Mouse (Mus musculus) ovary, adult 18-20 months (tissue): Measurements from ENCODE around the gene Pnmal1.

Experiments used
- DNase-seq: peaks from one replicate; pipeline ENCODE4 v3.0.0; 2022; ENCODE audit warnings: low spot score, mixed read lengths

Pnmal1 gene

DNA sequence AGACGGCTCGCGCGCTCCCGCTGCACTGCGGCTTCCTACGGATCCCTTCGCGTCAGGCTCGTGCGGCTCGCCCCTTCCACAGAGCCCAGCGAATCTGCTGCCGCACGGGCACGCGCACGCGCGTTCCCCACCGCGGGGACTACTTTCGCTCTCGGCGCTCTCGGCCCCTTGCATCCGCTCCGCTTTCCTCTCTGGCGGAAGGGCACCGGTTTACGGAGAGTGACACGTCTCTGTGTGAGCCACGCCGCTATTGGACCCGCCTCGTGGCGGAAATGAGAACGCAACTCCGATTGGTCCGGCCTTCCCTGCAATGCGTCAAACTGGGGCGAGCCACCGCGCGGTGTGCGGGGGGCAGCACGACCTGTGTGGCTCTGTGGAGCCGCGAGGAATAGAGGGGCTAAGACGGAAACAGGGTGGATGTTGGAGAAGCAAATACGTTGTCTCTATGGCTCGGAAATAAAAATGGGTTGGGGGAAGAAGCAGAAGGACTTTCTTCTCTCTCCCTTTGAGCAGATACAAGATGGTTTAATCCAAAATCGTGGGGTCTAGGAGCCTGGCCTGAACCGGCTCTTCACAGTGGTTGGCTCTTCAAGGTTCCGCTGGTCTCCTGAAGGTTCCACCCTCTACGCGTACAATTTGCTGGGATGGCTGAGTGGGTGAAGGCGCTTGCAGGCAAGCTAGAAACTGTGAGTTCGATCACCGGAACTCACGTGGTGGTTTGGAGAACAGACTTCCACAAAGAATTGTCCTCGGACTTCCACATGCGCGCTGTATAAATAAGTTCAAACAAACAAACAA is 35.2 kb upstream of the Pnmal1 start, which contains the start of gene Calm3:
Gene Calm3, minus strand, starts transcription at position 78 of the 798 bp plus-strand sequence.
- peak; percentile 98 for DNase-seq

DNA sequence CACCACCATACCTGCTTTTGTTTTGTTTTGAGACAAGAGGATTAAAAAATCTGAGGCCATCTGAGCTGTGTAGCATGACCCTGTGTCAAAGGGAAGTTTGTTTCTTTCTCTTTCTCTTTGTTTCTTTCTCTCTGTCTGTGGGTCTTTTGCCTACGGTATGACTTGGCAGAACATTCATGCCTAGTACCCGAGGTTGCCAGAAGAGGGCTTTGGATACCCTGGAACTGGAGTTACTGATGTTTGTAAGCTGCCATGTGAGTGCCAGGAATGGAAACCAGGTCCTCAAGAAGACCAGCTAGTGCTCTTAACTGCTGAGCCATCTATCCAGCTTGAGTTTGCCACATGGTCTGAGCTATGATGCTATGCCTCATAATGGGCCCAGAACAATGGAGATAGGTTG is 31.1 kb upstream of the Pnmal1 start:
- no peak for DNase-seq

DNA sequence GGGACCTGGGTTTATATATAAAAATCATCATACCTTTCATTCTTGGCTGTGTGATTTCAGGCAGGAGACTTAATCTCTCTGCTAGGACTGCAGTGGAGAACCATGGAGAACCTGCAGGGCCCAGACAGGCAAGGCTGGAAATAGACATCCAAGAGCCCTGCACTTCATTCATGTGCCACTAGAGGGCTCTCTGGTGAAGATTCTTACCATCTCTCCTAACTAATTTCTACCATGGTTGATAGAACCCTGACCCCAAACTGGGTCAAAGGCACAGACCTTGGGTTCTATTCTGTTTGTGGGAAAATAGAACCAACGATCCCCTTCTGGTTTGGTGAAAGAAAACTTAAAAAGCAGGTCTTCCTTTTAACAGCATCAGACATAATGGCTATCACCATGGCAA is 28.6 kb upstream of the Pnmal1 start:
- DNase-seq: no peak

DNA sequence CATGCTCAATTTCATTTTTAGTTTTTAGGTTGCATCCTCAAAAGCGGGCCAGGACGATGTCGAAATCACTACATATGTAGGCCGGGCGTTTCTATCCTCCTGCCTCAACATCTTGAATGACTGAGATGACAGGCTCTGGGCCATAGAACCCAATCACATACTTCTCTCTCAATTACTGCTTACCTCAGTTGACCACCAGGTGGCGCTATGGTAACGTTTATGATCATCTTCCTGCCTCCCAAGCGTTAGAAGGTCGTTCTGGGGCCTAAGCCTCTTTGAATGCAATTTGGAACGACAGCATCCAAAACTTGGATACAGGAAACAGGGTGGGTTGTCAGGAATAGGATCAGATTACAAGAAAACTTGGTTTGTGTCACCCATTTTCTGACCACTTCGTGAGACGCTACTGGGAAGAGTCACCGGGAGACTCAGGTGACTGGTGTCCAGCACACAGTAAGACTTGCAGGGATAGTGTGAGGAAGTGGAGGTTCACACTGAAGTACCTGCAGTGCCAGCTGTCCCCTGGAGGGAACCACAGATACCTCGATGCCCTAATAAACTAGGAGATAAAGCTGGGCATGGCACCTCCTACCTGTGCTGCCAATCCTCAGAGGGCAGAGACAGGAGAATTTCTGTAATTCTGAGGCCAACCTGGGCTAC is 27.4 kb upstream of the Pnmal1 start:
- DNase-seq: no peak

DNA sequence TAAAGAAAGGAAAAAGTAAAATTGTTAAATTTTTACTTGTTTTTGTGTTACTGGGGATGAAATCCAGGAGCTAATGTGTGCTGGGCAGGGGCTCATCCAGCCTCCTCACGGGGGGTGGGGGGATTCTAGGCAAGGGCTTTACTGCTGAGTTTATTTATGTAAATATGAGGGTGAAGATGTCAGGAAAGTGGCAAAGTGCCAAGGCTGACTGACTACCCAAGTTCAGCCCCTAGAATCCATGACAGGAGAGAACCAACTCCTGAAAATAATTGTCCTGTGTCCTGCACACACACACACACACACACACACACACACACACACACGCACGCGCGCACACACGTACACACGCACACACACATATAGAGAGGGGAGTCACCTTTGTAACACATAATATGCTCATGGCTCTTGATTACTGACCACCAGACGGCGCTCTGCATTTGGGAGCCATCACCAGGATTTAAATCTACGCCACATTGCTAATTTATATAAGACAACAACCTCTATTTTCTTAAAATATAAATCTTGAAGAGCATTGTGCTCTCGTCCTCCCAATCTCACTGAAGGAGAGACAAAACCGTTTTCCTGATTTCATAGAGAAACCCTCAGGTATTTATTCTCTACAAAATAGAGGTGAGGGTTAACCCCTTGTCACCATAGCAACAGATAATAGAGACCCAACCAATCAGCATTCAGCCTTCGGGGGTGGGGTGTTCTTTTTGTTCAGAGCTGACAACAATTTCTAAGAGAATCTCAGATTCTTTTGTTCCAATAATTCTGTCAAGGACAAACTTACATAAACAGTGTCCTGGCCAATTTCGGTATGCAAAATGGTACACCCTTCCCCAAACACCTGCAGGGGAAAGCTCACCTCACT is 26.5 kb upstream of the Pnmal1 start:
- DNase-seq: no peak

DNA sequence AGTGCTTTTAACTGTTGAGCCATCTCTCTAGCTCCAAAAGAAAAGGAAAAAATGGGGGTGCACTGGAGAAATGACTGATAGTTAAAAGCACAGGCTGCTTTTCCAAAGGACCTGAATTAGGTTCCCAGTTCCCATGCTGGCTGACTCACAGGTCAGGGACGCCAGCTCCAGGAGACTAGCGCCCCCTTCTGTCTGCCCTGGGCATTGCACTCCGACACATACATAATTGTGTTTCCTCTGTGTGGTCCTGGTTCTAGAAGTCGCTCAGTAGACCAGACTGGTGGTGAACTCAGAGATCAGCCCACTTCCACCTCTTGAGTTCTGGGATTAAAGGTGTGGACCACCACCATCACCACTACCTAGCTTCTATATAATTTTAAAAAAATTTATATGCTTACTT is 22.2 kb upstream of the Pnmal1 start:
- no peak for DNase-seq

DNA sequence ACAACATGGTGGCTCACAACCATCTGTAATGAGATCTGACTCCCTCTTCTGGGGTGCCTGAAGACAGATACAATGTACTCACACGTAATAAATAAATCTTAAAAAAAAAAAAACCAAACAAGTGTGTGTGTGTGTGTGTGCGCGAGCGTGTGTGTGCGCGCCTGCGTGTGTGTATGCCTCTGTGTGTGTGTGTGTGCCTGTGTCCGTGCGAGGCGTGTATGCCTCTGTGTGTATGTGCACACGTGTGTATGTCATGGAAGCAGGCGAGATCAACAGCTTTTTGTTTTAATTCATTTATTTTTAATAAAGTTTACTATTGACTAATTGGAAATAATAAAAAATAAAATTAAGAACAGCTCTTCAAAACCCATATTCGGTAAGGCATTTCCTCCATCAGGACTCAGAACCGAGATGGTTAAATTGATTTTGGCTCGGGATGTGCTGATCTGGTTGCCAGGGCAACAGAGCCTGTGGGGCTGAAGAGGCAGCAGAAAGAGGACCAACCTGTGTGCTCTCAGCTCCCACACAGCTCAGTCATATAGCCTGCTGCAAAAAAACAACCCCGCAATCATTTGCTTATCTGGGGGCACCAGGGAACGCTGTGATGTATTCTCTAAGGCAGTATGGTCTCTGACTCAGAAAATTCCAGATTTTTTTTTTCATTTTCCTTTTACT is 21.2 kb upstream of the Pnmal1 start:
- no peak for DNase-seq

DNA sequence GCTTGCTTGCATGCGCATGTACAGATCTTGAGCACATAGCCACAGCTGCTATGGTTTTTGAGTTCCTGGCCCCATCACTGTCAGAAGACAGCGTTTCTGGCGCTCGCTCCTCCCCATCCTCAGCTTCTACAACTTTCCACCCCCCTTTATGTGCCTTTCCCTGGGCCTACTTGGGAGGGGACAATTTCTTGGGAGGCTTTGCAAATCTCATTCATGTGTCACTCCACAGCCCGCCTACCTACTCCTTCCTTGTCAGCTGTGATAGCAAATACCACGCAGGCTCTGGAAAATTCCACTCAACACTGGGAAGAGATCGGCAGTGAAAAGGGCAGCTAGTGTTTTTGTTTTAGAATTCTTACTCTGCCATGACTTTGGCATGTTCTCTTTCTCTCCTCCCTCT is 19.2 kb upstream of the Pnmal1 start:
- no peak for DNase-seq

DNA sequence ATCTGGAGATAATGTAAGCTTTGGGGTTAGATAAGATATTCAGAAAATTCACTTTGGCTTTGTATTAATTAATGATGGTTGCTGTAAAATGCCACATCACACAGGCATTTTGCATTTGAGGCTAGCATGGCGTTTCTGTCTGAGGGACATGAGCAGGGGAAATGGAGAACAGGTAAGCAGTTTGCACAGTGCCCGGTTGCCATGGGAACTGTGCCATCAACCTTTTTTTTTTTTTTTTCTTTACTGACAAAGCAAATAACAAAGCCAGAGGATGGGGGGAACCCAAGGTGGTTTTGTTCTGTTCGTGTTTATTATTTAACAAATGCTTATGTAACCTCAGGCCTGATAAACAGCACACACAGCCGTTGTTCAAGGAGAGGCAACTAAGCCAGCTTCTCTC is 16.6 kb upstream of the Pnmal1 start:
- DNase-seq: no peak

DNA sequence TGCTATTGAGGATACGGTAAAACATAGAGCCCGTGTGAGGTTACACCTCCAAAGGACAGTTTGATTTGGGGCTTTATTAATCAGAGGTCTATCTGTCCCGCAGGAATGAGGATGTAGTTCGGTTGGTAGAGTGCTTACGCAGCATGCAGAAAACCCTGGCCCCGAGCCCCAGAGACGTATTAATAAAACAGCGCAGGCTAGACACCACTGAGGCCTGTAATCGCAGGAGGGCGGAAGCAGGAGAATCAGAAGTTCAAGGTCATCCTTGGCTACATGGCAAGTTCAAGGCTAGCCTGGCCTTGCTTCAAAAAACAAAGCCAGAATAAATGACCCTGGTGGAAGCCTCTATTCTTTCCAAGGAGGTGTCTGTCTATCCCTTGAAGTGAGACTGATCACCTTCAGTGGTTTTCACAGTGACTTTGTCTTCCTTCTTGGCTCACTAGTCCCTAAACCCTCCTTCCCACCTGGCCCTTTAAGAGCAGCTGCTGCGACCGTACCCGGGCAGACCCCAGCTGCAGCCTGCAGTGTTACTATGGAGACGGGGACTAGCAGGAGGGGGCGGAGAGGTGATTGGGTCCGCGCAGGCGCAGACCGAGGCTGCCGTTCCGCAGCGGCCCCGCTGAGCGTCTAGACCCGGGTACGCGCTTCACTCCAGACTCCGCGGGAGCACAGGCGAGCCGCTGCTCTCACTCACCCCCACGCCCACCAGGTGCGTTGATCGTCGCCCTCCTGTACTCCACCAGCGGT is 15.2 kb upstream of the Pnmal1 start, which contains the start of gene Pnmal2:
Gene Pnmal2, plus strand, starts transcription at position 622 of the 747 bp plus-strand sequence.
- peak; percentile 89 for DNase-seq

DNA sequence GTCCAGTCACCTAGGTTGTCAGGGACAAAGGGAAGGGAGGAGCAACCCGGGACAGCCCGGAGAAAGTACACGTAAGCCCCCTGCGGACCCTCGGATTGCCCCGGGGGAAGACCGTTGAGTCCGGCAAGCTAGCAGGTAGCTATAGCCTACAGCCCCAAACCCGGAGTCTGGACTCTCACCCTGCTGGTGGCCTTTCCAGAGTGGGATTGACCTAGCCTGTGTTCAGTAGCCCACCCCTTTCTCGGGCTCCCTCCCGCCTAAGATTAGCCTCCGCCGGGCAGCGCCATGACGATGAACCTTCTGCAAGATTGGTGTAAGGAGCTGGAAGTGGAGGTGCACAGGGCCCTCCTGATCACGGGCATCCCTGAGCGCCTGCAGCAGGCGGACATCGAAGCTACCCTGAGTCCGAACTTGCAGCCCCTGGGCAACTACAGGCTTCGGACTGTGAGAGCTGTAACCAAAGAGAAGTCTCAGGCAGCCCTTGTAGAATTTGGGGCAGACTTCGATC is 14.6 kb upstream of the Pnmal1 start:
- DNase-seq: no peak

DNA sequence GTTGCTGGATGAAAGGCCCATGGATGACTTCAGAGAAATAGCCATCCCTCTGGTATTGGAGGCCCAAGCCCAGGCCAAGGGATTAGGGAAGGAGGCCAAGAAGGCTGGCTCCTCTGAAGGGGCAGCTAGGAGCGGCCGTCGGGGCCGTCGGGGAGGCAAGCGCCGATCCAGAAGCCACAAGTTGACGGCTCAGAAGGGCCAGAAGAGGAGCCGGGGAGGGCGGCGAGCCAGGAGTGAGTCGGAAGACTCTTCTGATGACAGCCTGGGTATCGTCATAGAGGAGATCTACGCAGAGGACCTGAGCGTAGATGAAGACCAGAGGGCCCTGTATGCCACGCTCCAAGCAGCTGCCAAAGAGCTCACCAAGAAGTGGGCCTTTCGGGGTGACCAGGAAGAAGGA is 14.1 kb upstream of the Pnmal1 start:
- DNase-seq: no peak

DNA sequence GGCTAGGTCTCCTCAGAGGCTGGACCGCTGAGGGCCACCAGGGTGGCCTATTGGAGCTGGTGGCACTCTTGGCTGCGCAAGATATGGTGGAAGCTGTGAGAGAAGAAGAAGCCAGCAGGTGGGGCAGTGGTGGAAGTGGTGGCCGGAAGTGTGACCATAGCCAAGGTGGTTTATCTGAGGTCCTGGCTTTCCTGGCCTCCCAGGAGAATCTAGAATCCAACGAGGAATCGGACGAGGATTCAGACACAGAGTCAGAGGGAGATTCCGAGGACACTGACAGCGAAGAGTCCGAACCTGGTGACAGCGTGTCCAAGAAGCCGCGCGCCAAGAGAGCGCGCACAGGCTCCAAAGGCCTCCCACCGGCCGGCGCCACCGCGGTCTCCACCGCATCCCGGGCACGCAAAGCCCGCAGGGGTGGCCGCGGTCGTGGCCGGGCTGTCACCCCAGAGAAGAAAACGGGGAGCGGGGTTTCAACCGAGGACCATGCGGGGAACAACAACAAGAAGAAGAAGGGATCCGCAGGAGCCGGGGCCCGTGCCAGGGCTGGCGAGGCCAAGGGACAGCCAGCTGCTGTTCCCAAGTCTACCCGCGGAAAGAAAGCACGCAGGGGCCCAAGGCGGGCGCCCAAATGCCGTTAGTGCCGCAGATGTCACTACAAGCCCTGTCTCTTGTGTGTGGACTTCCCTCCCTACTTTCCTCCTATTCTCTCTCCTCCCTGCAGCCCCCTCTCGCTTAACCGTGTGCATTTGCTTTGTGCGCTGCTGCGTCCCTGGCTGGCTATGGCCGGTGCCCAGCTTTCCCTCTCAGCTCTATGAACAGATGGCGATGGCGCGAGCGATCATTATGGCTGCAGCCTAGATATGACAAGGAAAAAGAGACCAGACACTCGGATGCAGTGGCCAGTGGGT is 12.8 kb upstream of the Pnmal1 start:
- DNase-seq: no peak

DNA sequence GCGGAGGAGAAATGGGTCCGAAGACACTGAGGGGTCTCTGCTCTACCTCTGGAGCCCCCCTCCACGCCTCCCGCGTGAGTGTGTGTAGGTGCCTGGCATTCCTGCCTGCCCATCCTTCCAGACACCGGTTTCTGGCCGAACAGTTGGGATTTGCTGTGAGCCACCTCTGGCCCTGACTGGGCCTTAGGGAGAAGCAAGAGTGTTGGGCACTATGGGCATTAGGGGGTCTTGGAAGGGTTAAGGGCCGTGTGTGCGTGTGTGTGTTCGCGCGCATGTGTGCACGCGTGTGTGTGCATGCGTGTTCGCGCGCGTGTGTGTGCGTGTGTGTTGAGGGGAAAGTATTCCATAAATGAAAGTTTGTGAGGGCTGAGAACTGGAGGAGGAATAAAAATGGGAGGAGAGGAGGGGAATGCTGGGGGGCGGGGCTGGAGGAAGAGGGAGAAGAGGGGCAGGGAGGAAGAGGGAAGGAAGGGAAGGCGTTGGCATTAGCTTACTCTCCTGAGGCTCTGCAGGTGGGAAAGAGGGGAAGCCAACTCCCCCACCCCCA is 12.1 kb upstream of the Pnmal1 start:
- DNase-seq: no peak

DNA sequence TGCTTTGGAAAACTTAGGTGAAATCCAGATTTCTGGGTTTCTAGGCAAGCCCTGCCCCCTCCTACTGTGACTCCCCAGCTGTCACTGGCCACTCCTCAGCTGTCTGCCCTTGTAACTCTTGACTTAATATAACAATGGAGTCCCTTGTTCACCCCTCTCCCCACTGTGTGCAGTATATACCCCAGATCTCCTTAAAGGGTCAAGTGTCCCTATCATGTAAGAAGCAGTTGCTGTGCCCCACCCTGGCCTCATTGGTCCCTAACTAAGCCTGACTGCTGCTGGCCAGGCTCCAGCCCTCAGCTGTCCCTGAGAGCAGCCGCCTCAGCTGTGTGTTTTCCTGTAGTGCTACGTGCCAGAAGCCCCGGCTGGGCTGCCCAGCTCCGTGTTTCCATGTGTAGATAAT is 11.5 kb upstream of the Pnmal1 start:
- no peak for DNase-seq

DNA sequence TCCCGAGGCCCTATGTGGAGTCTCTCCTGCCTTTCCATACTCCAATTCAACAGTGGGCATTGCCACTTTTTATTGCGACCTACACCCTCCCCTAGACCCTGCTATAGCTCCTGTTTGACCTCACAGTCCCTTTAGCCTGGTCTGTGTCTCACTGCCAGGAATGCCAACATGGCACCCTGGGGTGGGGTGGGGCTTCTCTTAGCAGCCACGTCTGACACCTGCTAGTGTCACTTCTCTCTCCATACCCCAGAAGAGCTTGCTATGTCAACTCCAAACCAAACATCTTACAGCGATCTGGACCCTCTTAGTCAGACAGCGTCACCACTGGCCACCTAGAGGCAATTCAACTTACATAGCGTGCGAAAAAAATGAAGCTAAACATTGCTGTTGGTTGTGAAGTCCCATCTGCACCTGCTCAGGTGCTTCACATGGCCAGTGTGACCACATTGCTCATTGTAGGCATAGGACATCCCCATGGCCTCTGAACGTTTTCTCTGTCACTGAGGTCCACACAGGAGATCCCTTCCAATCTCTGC is 10.5 kb upstream of the Pnmal1 start:
- DNase-seq: no peak

DNA sequence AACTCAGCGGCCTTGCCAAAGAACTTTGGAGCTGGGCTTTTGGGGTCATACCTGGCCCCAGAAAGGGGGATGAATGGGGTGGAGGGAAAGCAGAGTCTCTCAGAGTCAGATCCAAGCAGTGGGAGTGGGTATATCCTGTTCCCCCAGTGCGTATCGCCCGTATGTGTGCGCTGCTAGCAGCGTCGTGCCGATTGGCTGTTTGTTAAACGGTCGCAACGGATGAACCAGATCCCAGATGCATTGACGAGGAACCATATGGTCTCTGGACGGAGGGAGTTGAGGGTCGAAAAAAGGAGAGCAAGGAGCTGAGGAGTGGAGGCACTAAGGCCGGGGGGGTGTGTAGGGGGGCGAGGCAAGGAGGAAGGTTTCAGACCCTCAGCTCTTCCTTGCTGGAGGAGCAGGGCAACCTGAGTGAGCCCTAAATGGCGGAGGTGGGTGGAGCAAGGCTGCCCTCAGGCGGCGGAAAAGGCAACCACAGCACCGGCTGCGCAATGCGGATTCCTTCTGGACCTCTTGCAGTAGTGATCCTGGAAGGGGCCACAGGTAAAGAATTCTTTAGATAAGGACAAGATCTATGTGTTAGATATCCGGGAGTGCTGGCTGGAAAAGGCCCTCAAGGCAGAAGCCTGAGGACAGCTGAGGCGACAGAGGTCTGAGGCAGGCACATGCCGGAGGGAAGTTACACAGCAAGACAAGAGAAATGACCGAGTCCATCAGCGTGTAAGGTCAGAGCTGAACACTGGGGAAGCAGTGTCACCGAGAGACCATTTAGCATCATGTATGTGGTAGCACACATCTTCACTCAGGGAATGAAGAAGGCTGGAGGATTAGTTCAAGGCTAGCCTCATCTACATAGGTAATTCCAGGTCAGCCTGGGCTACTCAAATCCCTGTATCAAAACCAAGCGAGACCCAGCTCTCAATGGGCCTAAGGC is 9.3 kb upstream of the Pnmal1 start:
- no peak for DNase-seq
